Mouse (Mus musculus): ENCODE measurements around the gene Zfp46. TPM values are rescaled to one million over a fixed set of nuclear protein-coding genes. Genes with fewer than 3 reads are reported as not detected.

Zfp46 gene
- total and polyA plus RNA-seq, 2 experiments from 2014 or later, result 31.0 to 73.1 TPM

DNA sequence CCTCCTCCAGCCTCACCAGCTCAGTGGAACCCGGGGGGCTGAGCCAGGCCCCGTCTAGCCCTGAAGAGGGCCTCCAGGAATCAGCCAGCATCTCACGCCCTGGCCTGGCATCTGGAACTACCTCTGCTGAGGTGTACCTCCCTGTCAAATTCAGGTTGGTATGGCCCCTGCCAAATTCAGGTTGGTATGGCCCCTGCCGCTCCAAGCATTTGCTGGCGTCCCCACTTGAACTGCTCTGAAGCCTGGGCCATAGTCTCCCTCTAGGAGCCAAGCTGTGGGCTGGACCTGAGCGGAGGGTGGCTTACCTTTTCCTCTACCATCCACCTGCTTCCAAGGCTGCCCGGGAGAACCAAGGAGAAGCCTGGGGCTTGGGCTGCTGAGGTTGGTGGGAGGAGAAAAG is 41.8 kb upstream of the Zfp46 start:
- ATAC-seq, result no peak

DNA sequence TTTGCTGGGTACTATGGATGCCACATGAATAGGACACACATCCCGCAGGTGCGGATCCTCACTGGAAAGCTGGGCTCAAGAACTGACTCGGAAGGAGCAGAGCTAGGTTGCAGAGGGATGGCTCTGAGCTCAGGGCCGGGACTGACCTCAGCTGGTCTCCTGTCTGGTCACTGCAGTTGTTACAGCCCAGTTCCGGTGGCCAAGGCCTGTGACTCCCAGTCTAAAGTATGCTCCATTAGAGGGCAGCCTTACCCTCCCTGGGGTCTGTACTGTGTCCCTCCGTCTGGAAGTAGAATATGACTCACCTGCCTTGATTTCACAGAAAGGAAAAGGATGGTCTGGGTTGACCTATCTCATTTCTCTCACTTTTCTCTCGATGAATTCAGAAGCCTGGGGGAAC is 40.3 kb upstream of the Zfp46 start:
- H3K36me3 ChIP-seq (ENCODE audit: insufficient read depth), result no peaks in the 10 kb centered on the region
- no peak for TF ChIP-seq CTCF (IDR thresholded peaks at IDR 0.05; ENCODE audit: low read depth)
- DNase-seq (no peak), ATAC-seq (no peak)
- no peaks in the 10 kb centered on the region for H3K4me1 ChIP-seq (ENCODE audit: insufficient read depth)
- no peak overlapping the region for H3K9ac ChIP-seq
- H3K27me3 ChIP-seq (ENCODE audit: insufficient read depth, low read length), result peaks cover 36% of the 10 kb centered on the region
- no peak overlapping the region for H3K4me3 ChIP-seq (ENCODE audit: low read depth, low read length)
- WGBS, result 70% methylated on average over 7 of the region's 7 CpGs
- H3K27ac ChIP-seq (ENCODE audit: low read depth, low read length), result no peak overlapping the region
- H3K9me3 ChIP-seq (ENCODE audit: low read length), result no peaks in the 10 kb centered on the region
- H3K4me2 ChIP-seq (ENCODE audit: low read depth), result no peak overlapping the region

More for the DNA sequence above, 41.8 kb upstream of the Zfp46 start:
- Histone ChIP-seq H3K36me3 (ENCODE audit: insufficient read depth) (no peaks in the 10 kb centered on the region), H3K27ac (ENCODE audit: low read depth, low read length) (no peak overlapping the region), H3K9ac (no peak overlapping the region), H3K27me3 (ENCODE audit: insufficient read depth, low read length) (peaks cover 21% of the 10 kb centered on the region), H3K4me1 (ENCODE audit: insufficient read depth) (no peaks in the 10 kb centered on the region), H3K4me3 (ENCODE audit: low read depth, low read length) (no peak overlapping the region), H3K9me3 (ENCODE audit: low read length) (no peaks in the 10 kb centered on the region), H3K4me2 (ENCODE audit: low read depth) (no peak overlapping the region)
- 74% methylated on average over 7 of the region's 7 CpGs for WGBS
- no peak for TF ChIP-seq CTCF (IDR thresholded peaks at IDR 0.05; ENCODE audit: low read depth)
- DNase-seq, result no peak

DNA sequence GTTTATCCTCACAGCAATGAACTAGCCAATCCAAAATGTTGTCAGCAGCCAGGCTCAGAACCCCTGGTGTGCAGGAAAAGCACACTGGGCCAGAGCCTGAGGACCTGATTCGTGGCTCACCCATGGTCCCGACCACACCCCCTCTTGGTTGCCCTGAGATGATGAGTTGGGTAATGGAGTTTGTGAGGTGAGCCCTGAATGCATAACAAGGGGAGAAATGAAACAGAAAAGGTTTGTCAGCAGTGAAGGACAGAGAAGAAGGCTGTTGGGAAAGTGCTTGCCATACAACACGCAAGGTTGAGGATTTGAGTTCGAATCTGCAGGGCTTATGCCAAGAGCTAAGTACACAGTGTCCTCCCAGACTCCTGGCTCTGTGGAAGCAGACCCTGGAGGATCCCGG is 38.8 kb upstream of the Zfp46 start:
- Histone ChIP-seq H3K36me3 (ENCODE audit: insufficient read depth) (no peaks in the 10 kb centered on the region), H3K27me3 (ENCODE audit: insufficient read depth, low read length) (peaks cover 51% of the 10 kb centered on the region), H3K9me3 (ENCODE audit: low read length) (no peaks in the 10 kb centered on the region), H3K4me1 (ENCODE audit: insufficient read depth) (no peaks in the 10 kb centered on the region), H3K4me3 (ENCODE audit: low read depth, low read length) (no peak overlapping the region), H3K27ac (ENCODE audit: low read depth, low read length) (no peak overlapping the region), H3K4me2 (ENCODE audit: low read depth) (no peak overlapping the region), H3K9ac (no peak overlapping the region)
- WGBS, result 45% methylated on average over 5 of the region's 5 CpGs
- TF ChIP-seq CTCF (IDR thresholded peaks at IDR 0.05; ENCODE audit: low read depth), result no peak
- no peak for DNase-seq
- ATAC-seq, result no peak

DNA sequence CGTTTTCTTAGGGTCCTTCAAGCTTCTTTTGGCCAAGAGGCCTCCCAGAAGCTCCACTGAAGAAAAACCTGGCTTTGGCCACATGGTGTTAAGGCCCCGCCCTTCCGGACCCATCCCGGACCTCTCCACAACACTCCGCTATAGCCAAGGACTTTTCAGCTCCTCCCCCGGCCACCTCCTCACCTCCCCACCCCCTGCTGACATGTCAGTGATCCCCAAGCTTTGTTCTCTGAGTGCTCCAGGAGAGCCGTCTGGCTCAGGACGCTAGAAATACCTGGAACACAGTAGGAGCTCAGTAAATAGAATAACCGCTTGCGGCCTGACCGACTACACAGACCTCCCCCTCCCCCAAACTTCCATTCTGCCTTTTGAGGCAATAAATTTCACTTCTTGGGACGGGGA is 37.9 kb upstream of the Zfp46 start:
- H3K4me2 ChIP-seq (ENCODE audit: low read depth), result no peak overlapping the region
- WGBS, result 7% methylated on average over 12 of the region's 12 CpGs
- ATAC-seq (no peak), DNase-seq (no peak)
- H3K4me1 ChIP-seq (ENCODE audit: insufficient read depth), result no peaks in the 10 kb centered on the region
- no peak for TF ChIP-seq CTCF (IDR thresholded peaks at IDR 0.05; ENCODE audit: low read depth)
- H3K36me3 ChIP-seq (ENCODE audit: insufficient read depth), result no peaks in the 10 kb centered on the region
- H3K9ac ChIP-seq, result no peak overlapping the region
- H3K27ac ChIP-seq (ENCODE audit: low read depth, low read length), result no peak overlapping the region
- no peaks in the 10 kb centered on the region for H3K9me3 ChIP-seq (ENCODE audit: low read length)
- peaks cover 51% of the 10 kb centered on the region for H3K27me3 ChIP-seq (ENCODE audit: insufficient read depth, low read length)
- H3K4me3 ChIP-seq (ENCODE audit: low read depth, low read length), result no peak overlapping the region

DNA sequence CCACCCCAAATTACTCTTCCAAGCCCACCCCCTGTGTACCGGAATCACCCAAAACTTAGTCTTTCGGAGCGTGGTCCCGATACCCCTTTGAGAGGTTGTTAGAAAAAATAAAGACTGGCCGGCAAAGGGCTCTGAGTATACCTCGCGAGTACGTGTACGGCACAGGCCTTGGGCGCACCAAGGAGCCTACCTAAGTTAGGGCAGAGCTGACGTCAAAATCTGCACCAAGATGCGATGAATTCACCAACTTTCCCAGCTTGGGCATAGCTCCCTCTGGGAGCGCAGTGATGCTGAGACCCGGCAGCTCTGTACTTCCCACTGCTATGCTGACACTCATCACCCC is 37.1 kb upstream of the Zfp46 start:
- peaks cover 51% of the 10 kb centered on the region for H3K27me3 ChIP-seq (ENCODE audit: insufficient read depth, low read length)
- no peak overlapping the region for H3K9ac ChIP-seq
- H3K4me1 ChIP-seq (ENCODE audit: insufficient read depth), result no peaks in the 10 kb centered on the region
- H3K4me2 ChIP-seq (ENCODE audit: low read depth), result peak overlapping the region; percentile 55
- H3K27ac ChIP-seq (ENCODE audit: low read depth, low read length), result no peak overlapping the region
- H3K9me3 ChIP-seq (ENCODE audit: low read length), result no peaks in the 10 kb centered on the region
- 2% methylated on average over 14 of the region's 14 CpGs for WGBS
- DNase-seq (no peak), ATAC-seq (peak; percentile 38; the same call in 1 of the 2 replicates)
- H3K36me3 ChIP-seq (ENCODE audit: insufficient read depth), result no peaks in the 10 kb centered on the region
- H3K4me3 ChIP-seq (ENCODE audit: low read depth, low read length), result peak overlapping the region; percentile 28
- TF ChIP-seq CTCF (IDR thresholded peaks at IDR 0.05; ENCODE audit: low read depth), result no peak

DNA sequence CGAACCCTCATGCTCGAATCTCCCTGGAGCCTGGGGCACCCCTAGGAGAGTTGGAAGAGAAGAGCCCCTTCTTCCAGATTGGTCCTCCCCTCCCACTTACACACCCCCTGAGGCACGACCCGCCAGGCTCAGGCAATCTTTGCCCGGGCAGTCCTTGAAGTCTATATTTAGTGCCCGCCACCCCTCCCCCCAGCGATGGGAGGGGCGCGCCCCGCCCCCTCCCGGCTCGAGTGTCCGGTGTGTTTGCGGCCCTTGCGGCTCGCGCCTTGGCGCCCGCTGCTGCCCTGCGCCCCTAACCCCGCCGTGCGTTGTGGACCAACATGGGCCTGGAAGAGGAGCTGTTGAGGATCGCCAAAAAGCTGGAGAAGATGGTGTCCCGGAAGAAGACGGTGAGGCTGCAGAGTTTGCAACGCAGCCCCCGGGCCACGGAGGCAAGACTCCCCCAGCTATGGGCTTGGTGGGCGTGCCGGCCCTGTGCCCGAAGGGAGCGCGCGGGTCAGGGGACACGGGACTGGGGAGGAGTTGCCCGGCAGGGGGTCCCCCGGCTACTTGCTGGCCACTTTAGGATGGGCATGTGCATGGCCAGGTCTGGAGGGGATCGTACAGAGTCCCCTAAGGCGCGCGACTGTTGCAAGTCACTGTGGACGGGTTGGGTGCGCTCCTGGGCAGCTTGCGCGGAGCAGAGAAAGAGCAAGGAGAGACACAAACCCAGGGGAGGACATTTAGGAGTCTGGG is 36.6 kb upstream of the Zfp46 start, which contains the start of gene Tcea3:
Tcea3 (plus strand) TSS at position 1 of the 735 bp plus-strand sequence.
- WGBS, result 1% methylated on average over 45 of the region's 46 CpGs
- ATAC-seq (no peak), DNase-seq (no peak)
- Histone ChIP-seq H3K4me2 (ENCODE audit: low read depth) (peak within 1 kb of the TSS; percentile 55), H3K27ac (ENCODE audit: low read depth, low read length) (no peak within 1 kb of the TSS), H3K4me1 (ENCODE audit: insufficient read depth) (no peaks in the 10 kb centered on the region), H3K4me3 (ENCODE audit: low read depth, low read length) (peak within 1 kb of the TSS; percentile 28), H3K9me3 (ENCODE audit: low read length) (no peaks in the 10 kb centered on the region), H3K36me3 (ENCODE audit: insufficient read depth) (no peaks in the 10 kb centered on the region), H3K9ac (no peak within 1 kb of the TSS), H3K27me3 (ENCODE audit: insufficient read depth, low read length) (peaks cover 51% of the 10 kb centered on the region)
- no peak for TF ChIP-seq CTCF (IDR thresholded peaks at IDR 0.05; ENCODE audit: low read depth)

DNA sequence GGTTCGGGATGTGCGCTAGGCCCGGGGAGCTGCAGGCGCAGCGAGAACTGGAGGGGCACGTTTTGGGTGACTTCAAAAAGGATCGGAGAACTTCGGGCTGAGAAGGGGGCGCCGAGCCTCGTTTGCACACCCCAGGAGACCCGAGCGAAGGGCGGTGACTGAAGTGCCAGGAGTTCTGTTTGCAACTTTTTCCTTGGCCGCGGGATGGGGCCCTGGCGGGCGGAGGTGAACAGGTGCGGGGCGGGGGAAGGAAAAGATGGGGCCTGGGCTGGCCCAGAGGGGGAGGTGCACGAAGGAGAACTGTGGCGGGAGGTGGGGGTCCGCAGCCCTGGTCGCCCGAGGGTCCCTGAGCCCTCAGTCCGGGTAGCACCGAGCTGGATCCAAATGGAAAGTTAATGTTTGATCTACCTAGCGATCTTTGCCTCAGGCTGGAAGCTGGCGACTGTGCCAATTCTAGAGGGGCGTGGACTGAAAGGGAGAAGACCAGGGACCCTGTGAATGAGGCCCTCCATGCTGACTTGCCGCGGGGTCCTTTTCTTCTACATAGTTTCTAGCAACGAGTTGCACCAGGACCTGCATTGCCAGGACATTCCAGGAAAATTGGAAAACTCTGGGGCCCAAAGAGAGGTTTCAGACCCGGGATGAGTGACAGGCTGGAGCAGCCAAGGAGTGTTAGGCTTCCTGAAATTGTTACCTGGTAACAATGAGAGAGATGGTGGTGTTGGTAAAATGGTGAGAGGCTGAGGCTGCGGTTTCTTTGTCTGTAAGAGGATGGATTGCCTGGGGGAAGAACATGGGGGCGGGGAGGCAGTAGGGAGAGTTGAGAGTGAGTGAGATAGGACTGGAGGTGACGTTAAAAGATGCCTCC is 35.8 kb upstream of the Zfp46 start:
- no peak overlapping the region for H3K9ac ChIP-seq
- peak overlapping the region; percentile 55 for H3K4me2 ChIP-seq (ENCODE audit: low read depth)
- no peak for TF ChIP-seq CTCF (IDR thresholded peaks at IDR 0.05; ENCODE audit: low read depth)
- no peak overlapping the region for H3K27ac ChIP-seq (ENCODE audit: low read depth, low read length)
- H3K4me1 ChIP-seq (ENCODE audit: insufficient read depth), result no peaks in the 10 kb centered on the region
- H3K4me3 ChIP-seq (ENCODE audit: low read depth, low read length), result peak overlapping the region; percentile 28
- DNase-seq (no peak), ATAC-seq (no peak)
- WGBS, result 2% methylated on average over 35 of the region's 37 CpGs
- H3K36me3 ChIP-seq (ENCODE audit: insufficient read depth), result no peaks in the 10 kb centered on the region
- H3K9me3 ChIP-seq (ENCODE audit: low read length), result no peaks in the 10 kb centered on the region
- H3K27me3 ChIP-seq (ENCODE audit: insufficient read depth, low read length), result peaks cover 51% of the 10 kb centered on the region
